Mouse (Mus musculus): Measurements from ENCODE around the gene AI987944.

AI987944 gene

GRCm38 (mm10) chr7:41393048-41393971 is at the start of gene AI987944:
TSS of gene AI987944 (minus strand) at chr7:41393379.
- peak; percentile 90 to 94 for DNase-seq (ENCODE audit: low spot score in 2 of 2)

- DNase-seq (ENCODE audit: low spot score in 2 of 2): no peak
Observed at GRCm38 (mm10) chr7:41394130-41394529, 951 bp upstream of the AI987944 start.
